Mouse (Mus musculus) kidney, postnatal 0 days (tissue): Measurements from ENCODE around the gene 9330159F19Rik. TPM values are rescaled to one million over a fixed set of nuclear protein-coding genes. Genes with fewer than 3 reads are reported as not detected.

ENCODE experiments used
- ATAC-seq: fragments of 200-750 bp; cut with Nextera tagmentation; replicated peaks from 2 replicates; pipeline ENCODE4 v1.8.0; 2017; ENCODE audit warnings: low read depth, moderate number of reproducible peaks, moderate TSS enrichment, moderate library complexity; ENCODE audit not compliant: low FRiP score
- DNase-seq: peaks from one replicate; pipeline ENCODE4 v3.0.0-alpha.2; 2016; ENCODE audit warnings: low spot score
- H3K27ac ChIP-seq: fragments of 300-500 bp; sonication (generic); 2 replicates; pipeline ENCODE4 v1.5.1; 2014; ENCODE audit warnings: mild to moderate bottlenecking
- H3K27me3 ChIP-seq: fragments of 300-500 bp; sonication (generic); 2 replicates; pipeline ENCODE4 v1.6.1; 2014; ENCODE audit warnings: low read length, mixed read lengths; ENCODE audit not compliant: insufficient read depth
- H3K36me3 ChIP-seq: fragments of 300-500 bp; sonication (generic); 2 replicates; pipeline ENCODE4 v1.6.1; 2014; ENCODE audit warnings: low read length, mixed read lengths; ENCODE audit not compliant: insufficient read depth
- H3K4me1 ChIP-seq: fragments of 300-500 bp; sonication (generic); replicated peaks from 2 replicates; pipeline ENCODE4 v1.6.1; 2014; ENCODE audit warnings: antibody characterized with exemption, low read length, mixed read lengths; ENCODE audit not compliant: insufficient read depth
- H3K4me2 ChIP-seq: fragments of 300-500 bp; sonication (generic); 2 replicates; pipeline ENCODE4 v1.6.1; 2014; ENCODE audit warnings: mild to moderate bottlenecking, low read length, moderate library complexity, mixed read lengths
- H3K4me3 ChIP-seq: fragments of 300-500 bp; sonication (generic); replicated peaks from 2 replicates; pipeline ENCODE4 v1.5.1; 2014; ENCODE audit warnings: low read depth, low read length
- H3K9ac ChIP-seq: fragments of 300-500 bp; sonication (generic); 2 replicates; pipeline ENCODE4 v1.6.1; 2014; ENCODE audit warnings: low read depth, low read length
- H3K9me3 ChIP-seq: fragments of 300-500 bp; sonication (generic); replicated peaks from 2 replicates; pipeline ENCODE4 v1.6.1; 2016; ENCODE audit warnings: low read length, inconsistent platforms, mixed read lengths
- CTCF ChIP-seq: IDR thresholded peaks from 2 replicates; pipeline ENCODE4 v1.5.1; 2016; ENCODE audit warnings: antibody characterized with exemption, low read depth, mild to moderate bottlenecking, moderate library complexity
- WGBS: fragments of 180-500 bp; shearing (Covaris S2); extraction: QIAGEN DNeasy Blood & Tissue Kit; methylation state at CpG from one replicate; pipeline ENCODE4 v1.1.7; 2014; 5-methylcytosine and 5-hydroxymethylcytosine counted together
- polyA plus RNA-seq: library from polyadenylated mRNA; unstranded; fragments of >200 nt; fragmentation: Nextera tagmentation; extraction: Ambion mirVana; gene quantifications from 2 replicates; pipeline ENCODE4 v1.2.1, GENCODE M21; 2015

9330159F19Rik gene
- polyA plus RNA-seq = 0.04 and 0.07 TPM in 2 replicates

DNA sequence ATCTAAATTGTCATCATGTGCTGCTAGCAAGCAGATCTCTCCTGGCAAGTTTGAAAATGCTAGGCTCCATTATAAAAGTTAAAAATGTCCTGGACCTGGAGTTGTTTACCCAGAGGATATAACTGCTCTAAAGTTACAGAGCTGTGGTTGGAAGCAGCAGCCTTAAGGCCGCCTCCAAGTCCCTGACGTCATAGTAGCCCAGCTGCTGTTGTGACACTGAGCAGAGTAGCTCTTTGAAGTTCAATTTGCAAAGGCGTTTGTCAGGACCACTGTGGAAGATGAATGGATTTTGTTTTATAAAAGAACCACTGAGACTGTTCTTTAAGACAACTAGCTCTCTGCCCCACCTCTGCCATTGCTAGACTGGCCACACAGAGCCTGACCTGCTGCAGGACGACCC is at the start of gene 9330159F19Rik:
Gene 9330159F19Rik (plus strand): TSS at position 154 of the 400 bp plus-strand sequence.
- Histone ChIP-seq H3K4me2 (no peak within 1 kb of the TSS), H3K27ac (no peak within 1 kb of the TSS)

DNA sequence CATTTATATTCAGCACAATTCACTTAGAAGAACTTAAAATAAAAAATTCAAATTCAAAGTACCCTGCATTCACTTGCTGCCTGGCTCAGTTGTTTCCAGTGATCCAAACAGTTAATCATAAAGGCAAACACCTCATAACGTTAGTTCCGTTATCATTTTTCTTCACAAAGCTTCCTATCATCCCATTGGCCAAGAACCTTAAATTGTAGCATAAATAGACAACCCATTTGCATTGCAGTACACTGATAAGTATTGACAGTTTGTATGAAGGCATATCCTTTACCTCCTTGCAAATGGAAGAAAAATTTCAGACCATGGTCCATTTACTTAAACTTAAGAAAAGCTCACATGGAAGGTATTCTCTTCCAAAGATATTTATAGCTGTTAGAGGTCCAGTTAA is 49.7 kb upstream of the 9330159F19Rik start:
- WGBS = 87% methylated on average over 2 of the region's 2 CpGs
- no peak for DNase-seq
- Histone ChIP-seq H3K9ac (no peak overlapping the region), H3K27ac (no peak overlapping the region), H3K36me3 (no peaks in the 10 kb centered on the region), H3K4me2 (no peak overlapping the region), H3K4me3 (no peak overlapping the region), H3K9me3 (no peaks in the 10 kb centered on the region), H3K4me1 (no peaks in the 10 kb centered on the region), H3K27me3 (no peaks in the 10 kb centered on the region)
- ATAC-seq = no peak
- TF ChIP-seq CTCF = no peak

More for the DNA sequence above, at the start of gene 9330159F19Rik:
- ATAC-seq (peak; percentile 88), DNase-seq (peak; percentile 71)
- TF ChIP-seq CTCF = no peak
- Histone ChIP-seq H3K9me3 (no peaks in the 10 kb centered on the region), H3K27me3 (no peaks in the 10 kb centered on the region), H3K4me3 (no peak within 1 kb of the TSS), H3K36me3 (no peaks in the 10 kb centered on the region), H3K9ac (no peak within 1 kb of the TSS), H3K4me1 (no peaks in the 10 kb centered on the region)
- WGBS = 9% methylated on average over 4 of the region's 4 CpGs

DNA sequence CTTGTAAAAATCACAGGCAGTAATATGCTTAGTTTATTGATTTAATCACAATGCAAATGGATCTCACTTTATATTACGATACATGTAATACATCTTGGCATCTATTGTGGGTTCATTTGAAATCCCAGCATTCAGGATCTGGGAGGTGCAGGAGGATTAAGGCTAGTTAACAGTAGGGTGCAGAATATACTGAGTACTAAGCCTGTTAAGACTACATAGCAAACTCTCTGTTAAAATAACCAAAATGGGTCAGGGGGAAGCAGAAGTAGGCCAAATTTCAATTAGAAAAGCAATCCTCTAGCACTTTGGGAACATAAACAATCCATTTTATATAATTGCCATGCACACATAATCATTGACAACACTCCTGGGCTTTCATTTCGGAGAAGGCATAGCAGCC is 37.6 kb upstream of the 9330159F19Rik start:
- DNase-seq (no peak), ATAC-seq (no peak)
- Histone ChIP-seq H3K9ac (no peak overlapping the region), H3K9me3 (no peaks in the 10 kb centered on the region), H3K4me1 (no peaks in the 10 kb centered on the region), H3K27ac (no peak overlapping the region), H3K4me2 (no peak overlapping the region), H3K4me3 (no peak overlapping the region), H3K27me3 (no peaks in the 10 kb centered on the region), H3K36me3 (no peaks in the 10 kb centered on the region)
- 87% methylated on average over 2 of the region's 2 CpGs for WGBS
- no peak for TF ChIP-seq CTCF

DNA sequence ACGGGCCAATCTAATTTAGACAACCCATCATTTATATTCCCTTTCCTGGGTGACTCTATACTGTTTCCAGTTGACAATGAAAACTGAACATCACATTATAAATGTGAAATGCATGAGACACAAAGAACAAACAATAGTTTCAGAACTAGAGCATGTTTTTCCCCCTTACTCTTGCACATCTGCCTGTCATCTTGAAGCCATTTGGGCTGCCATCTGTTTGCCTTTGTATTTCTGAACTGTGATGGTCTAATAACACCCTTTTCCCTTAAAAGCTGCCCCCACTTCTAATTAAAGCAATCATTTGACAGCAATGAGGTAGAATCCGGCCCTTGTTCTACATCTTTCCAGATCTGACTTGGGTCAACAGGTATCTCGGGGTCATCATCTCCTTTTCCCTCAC is 35.8 kb upstream of the 9330159F19Rik start:
- H3K4me1 ChIP-seq = no peaks in the 10 kb centered on the region
- no peak overlapping the region for H3K9ac ChIP-seq
- H3K27me3 ChIP-seq = no peaks in the 10 kb centered on the region
- ATAC-seq (no peak), DNase-seq (no peak)
- H3K4me2 ChIP-seq = no peak overlapping the region
- no peak for TF ChIP-seq CTCF
- no peaks in the 10 kb centered on the region for H3K9me3 ChIP-seq
- no peak overlapping the region for H3K27ac ChIP-seq
- no peaks in the 10 kb centered on the region for H3K36me3 ChIP-seq
- no peak overlapping the region for H3K4me3 ChIP-seq
- 78% methylated on average over 3 of the region's 3 CpGs for WGBS

DNA sequence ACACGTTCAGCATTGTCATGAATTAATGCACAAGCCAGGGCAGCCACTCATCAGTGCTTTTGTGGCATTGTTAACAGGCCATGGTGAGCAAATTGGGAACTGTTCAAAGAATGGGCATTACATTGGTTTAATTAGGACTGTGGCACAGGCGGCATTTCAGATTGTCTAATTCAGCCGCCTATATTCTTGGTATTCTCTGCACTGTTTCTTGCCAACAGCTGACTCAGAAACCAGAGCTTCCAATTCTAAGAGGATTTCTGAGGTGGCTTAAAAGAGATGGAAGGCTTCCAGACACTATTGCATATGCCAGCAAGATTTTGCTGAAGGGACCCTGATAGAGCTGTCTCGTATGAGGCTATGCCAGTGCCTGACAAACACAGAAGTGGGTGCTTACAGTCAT is 34.5 kb upstream of the 9330159F19Rik start:
- no peaks in the 10 kb centered on the region for H3K27me3 ChIP-seq
- H3K4me2 ChIP-seq = no peak overlapping the region
- H3K27ac ChIP-seq = no peak overlapping the region
- no peaks in the 10 kb centered on the region for H3K4me1 ChIP-seq
- H3K9ac ChIP-seq = no peak overlapping the region
- H3K9me3 ChIP-seq = no peaks in the 10 kb centered on the region
- ATAC-seq (no peak), DNase-seq (no peak)
- TF ChIP-seq CTCF = no peak
- H3K36me3 ChIP-seq = no peaks in the 10 kb centered on the region
- H3K4me3 ChIP-seq = no peak overlapping the region
- WGBS = 83% methylated on average over 4 of the region's 4 CpGs

- no peak for ATAC-seq
- 30% methylated on average over 2 of the region's 2 CpGs for WGBS
Measured at GRCm38 (mm10) chr10:29178003-29178402, 33.4 kb upstream of the 9330159F19Rik start.

DNA sequence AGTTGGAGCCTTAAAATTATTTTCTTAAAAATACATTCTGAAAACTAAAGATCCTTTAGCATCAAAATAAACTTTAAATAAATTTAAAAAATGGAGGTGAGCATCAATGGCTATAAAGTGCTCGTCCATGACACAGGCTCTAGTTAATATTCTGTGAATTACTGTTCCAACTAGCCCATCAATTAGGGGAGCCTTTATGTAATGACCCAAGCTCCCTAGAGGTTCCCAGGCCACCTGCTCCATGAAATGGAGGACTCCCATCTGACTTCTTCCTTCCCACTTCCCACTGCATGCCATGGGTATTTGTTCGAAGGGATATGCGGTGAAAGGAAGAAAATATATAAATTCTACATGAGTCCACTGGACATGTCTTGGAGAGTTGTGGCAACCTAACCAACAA is 31.2 kb upstream of the 9330159F19Rik start:
- ATAC-seq = no peak
- no peak for DNase-seq
- 85% methylated on average over 3 of the region's 3 CpGs for WGBS

More at GRCm38 (mm10) chr10:29178003-29178402, 33.4 kb upstream of the 9330159F19Rik start:
- no peaks in the 10 kb centered on the region for H3K36me3 ChIP-seq
- H3K27me3 ChIP-seq = no peaks in the 10 kb centered on the region
- H3K9ac ChIP-seq = no peak overlapping the region
- H3K4me1 ChIP-seq = no peaks in the 10 kb centered on the region
- no peak overlapping the region for H3K4me3 ChIP-seq
- no peak overlapping the region for H3K4me2 ChIP-seq
- TF ChIP-seq CTCF = no peak
- no peak overlapping the region for H3K27ac ChIP-seq
- DNase-seq = no peak
- no peaks in the 10 kb centered on the region for H3K9me3 ChIP-seq

More for the DNA sequence above, 31.2 kb upstream of the 9330159F19Rik start:
- TF ChIP-seq CTCF = no peak
- H3K9me3 ChIP-seq = no peaks in the 10 kb centered on the region
- no peaks in the 10 kb centered on the region for H3K4me1 ChIP-seq
- no peak overlapping the region for H3K4me3 ChIP-seq
- H3K9ac ChIP-seq = no peak overlapping the region
- no peak overlapping the region for H3K27ac ChIP-seq
- H3K27me3 ChIP-seq = no peaks in the 10 kb centered on the region
- no peak overlapping the region for H3K4me2 ChIP-seq
- no peaks in the 10 kb centered on the region for H3K36me3 ChIP-seq
